Mouse (Mus musculus): ENCODE results near the gene Zfp324. TPM values are rescaled to one million over a fixed set of nuclear protein-coding genes. Genes with fewer than 3 reads are reported as not detected.

The Zfp324 gene
- polyA plus RNA-seq, 1 experiment, result 0.27 TPM

DNA sequence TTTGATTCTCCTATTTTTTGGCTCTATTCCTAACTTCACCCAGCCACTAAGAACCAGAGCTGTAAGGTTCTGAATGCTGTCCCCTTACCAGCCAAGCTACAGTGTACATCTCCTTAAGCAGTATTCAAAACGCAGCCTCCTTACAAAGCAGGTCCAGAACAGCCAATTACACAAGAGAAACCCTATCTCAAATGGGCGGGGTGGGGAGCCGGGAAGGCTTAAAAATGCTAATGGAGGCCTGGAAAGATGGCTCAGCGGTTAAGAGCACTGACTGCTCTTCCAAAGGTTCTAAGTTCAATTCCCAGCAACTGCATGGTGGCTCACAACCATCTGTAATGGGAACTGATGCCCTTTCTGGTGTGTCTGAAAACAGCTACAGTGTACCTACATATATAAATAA, 5.9 kb upstream of the Zfp324 start:
- Histone ChIP-seq H3K9me3 (ENCODE audit: control insufficient read depth, low read length) (no peaks in the 10 kb centered on the region), H3K36me3 (ENCODE audit: control insufficient read depth) (no peaks in the 10 kb centered on the region), H3K4me1 (ENCODE audit: control insufficient read depth) (peaks cover 36% of the 10 kb centered on the region), H3K4me3 (replicated peaks) (no peak overlapping the region), H3K27me3 (ENCODE audit: control insufficient read depth) (no peaks in the 10 kb centered on the region)
- TF ChIP-seq GATA1 (IDR thresholded peaks at IDR 0.05; ENCODE audit: low read length) (no peak), TAL1 (IDR thresholded peaks at IDR 0.05; ENCODE audit: low read length) (no peak)

GRCm38 (mm10) chr7:12961511-12962141, 4.0 kb upstream of the Zfp324 start:
- Histone ChIP-seq H3K9me3 (ENCODE audit: control insufficient read depth, low read length) (no peaks in the 10 kb centered on the region), H3K27me3 (ENCODE audit: control insufficient read depth) (no peaks in the 10 kb centered on the region), H3K36me3 (ENCODE audit: control insufficient read depth) (no peaks in the 10 kb centered on the region), H3K4me1 (ENCODE audit: control insufficient read depth) (peaks cover 55% of the 10 kb centered on the region), H3K4me3 (replicated peaks) (peak overlapping the region; percentile 75)
- TF ChIP-seq TAL1 (IDR thresholded peaks at IDR 0.05; ENCODE audit: low read length) (no peak), GATA1 (IDR thresholded peaks at IDR 0.05; ENCODE audit: low read length) (no peak)

DNA sequence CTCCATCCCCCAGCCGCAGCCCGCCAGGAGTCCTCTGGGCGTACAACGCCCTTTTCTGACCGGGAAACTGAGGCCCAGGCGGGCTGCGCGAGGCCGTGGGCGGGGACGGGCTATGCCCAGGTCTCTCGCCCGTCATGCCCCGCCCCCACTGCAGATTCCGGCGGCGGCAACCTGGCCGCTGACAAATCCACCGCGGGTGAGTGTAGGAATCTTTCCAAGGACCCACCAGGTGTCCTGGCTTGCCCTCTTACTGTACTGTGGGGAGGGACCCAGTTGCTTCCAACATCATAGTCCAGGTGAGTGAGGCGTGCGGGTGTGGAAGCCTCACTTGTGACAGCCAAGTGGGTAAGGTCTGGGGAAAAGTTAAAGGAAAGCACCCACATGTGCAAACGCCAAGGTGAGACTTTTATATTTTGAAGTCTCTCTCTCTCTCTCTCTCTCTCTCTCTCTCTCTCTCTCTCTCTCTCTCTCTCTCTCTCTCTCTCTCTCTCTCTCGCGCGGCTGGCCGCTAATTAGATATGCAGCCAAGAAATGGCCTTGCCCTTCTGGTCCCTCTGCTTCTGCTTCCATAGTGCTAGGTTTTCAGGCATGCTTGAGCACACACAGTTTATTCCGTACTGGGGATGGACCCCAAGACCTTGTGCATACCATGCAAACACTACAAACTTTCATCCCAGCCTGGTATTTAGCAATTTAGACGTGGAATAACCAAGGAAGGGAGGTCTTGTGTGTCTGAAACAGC, 637 bp downstream of the Zfp324 start:
- Histone ChIP-seq H3K4me3 (replicated peaks) (peak overlapping the region; percentile 77), H3K27me3 (ENCODE audit: control insufficient read depth) (no peaks in the 10 kb centered on the region), H3K36me3 (ENCODE audit: control insufficient read depth) (peaks cover 32% of the 10 kb centered on the region), H3K4me1 (ENCODE audit: control insufficient read depth) (peaks cover 67% of the 10 kb centered on the region), H3K9me3 (ENCODE audit: control insufficient read depth, low read length) (no peaks in the 10 kb centered on the region)
- TF ChIP-seq TAL1 (IDR thresholded peaks at IDR 0.05; ENCODE audit: low read length) (no peak), GATA1 (IDR thresholded peaks at IDR 0.05; ENCODE audit: low read length) (no peak)

DNA sequence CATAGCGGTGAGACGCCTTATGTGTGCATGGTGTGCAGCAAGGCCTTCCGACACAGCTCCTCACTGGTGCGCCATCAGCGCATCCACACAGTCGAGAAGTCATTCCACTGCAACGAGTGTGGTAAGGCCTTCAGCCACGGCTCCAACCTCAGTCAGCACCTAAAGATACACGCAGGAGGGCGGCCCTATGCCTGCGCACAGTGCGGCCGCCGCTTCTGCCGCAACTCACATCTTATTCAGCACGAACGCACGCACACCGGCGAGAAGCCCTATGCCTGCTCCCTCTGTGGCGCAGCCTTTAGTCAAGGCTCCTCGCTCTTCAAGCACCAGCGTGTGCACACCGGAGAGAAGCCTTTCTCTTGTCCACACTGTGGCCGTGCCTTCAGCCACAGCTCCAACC, 5.3 kb downstream of the Zfp324 start:
- H3K27me3 ChIP-seq (ENCODE audit: control insufficient read depth), result no peaks in the 10 kb centered on the region
- H3K4me3 ChIP-seq (replicated peaks), result no peak overlapping the region
- H3K36me3 ChIP-seq (ENCODE audit: control insufficient read depth), result peaks cover 50% of the 10 kb centered on the region
- H3K9me3 ChIP-seq (ENCODE audit: control insufficient read depth, low read length), result no peaks in the 10 kb centered on the region
- TF ChIP-seq TAL1 (IDR thresholded peaks at IDR 0.05; ENCODE audit: low read length), result no peak
- no peak for TF ChIP-seq GATA1 (IDR thresholded peaks at IDR 0.05; ENCODE audit: low read length)
- H3K4me1 ChIP-seq (ENCODE audit: control insufficient read depth), result peaks cover 40% of the 10 kb centered on the region

- TF ChIP-seq TAL1 (IDR thresholded peaks at IDR 0.05; ENCODE audit: low read length) (no peak), GATA1 (IDR thresholded peaks at IDR 0.05; ENCODE audit: low read length) (no peak)
- peaks cover 28% of the 10 kb centered on the region for H3K36me3 ChIP-seq (ENCODE audit: control insufficient read depth)
- H3K4me1 ChIP-seq (ENCODE audit: control insufficient read depth), result peaks cover 41% of the 10 kb centered on the region
- H3K9me3 ChIP-seq (ENCODE audit: control insufficient read depth, low read length), result no peaks in the 10 kb centered on the region
- H3K4me3 ChIP-seq (replicated peaks), result peak within 1 kb of the TSS; percentile 89
- no peaks in the 10 kb centered on the region for H3K27me3 ChIP-seq (ENCODE audit: control insufficient read depth)
Observed at GRCm38 (mm10) chr7:12977682-12978389, 12.2 kb downstream of the Zfp324 start, which contains the start of gene Zfp446. Gene Zfp446, plus strand, starts transcription at chr7:12977848.

DNA sequence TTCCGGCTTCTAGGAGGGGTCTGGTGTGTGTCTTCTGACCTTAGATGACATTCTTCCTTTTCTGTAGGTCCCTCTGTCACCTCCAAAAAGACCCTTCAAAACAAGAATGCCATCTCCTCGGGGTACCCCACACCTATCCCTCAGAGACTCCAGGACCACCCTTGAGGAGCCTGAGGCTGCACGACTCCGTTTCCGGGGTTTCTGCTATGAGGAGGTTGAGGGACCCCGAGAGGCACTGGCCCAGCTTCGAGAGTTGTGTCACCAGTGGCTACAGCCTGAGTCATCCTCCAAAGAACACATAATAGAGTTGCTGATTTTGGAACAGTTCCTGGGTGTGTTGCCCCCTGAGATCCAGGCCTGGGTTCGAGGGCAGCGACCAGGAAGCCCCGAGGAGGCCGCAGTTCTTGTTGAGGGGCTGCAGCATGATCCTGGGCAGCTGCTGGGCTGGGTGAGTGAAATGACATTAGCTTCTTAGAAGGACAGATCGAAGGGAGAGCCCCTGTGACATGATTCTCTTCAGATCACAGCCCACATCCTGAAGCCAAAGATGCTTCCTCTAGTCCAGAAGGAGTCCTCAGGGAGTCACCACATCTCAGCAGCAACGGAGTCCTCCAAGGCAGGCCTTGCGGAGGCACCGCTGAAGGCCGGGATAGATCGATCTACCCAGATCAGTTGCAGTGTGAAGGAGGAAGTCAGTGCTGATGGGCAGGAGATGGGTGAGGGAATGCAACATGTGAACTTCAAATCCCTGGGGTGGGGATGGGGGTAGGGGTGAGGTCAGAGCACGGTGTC, 13.5 kb downstream of the Zfp324 start:
- Histone ChIP-seq H3K36me3 (ENCODE audit: control insufficient read depth) (peaks cover 30% of the 10 kb centered on the region), H3K9me3 (ENCODE audit: control insufficient read depth, low read length) (no peaks in the 10 kb centered on the region), H3K4me1 (ENCODE audit: control insufficient read depth) (peaks cover 47% of the 10 kb centered on the region), H3K4me3 (replicated peaks) (peak overlapping the region; percentile 89), H3K27me3 (ENCODE audit: control insufficient read depth) (no peaks in the 10 kb centered on the region)
- no peak for TF ChIP-seq GATA1 (IDR thresholded peaks at IDR 0.05; ENCODE audit: low read length)
- TF ChIP-seq TAL1 (IDR thresholded peaks at IDR 0.05; ENCODE audit: low read length), result no peak

DNA sequence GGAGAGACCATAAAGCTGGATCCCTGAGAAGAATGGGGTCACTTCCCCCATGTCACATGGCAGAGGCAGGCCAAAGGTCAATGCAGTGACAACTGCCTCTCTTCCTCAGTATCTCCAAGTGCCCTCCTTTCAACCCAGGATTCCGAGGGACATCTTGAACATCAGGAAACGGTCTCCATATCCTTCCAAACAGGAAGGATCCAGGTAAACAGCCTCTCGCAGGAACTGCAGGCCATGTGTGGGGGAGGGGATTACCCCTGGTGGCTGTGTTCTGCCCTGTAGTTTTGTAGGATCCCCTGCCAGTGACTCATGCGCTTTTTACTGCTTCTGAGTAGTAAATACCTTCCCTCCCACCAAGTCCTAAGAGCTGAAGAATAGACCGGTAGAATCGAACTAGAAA, 14.1 kb downstream of the Zfp324 start:
- Histone ChIP-seq H3K4me3 (replicated peaks) (no peak overlapping the region), H3K27me3 (ENCODE audit: control insufficient read depth) (no peaks in the 10 kb centered on the region), H3K4me1 (ENCODE audit: control insufficient read depth) (peaks cover 53% of the 10 kb centered on the region), H3K9me3 (ENCODE audit: control insufficient read depth, low read length) (no peaks in the 10 kb centered on the region), H3K36me3 (ENCODE audit: control insufficient read depth) (peaks cover 31% of the 10 kb centered on the region)
- TF ChIP-seq TAL1 (IDR thresholded peaks at IDR 0.05; ENCODE audit: low read length), result no peak
- no peak for TF ChIP-seq GATA1 (IDR thresholded peaks at IDR 0.05; ENCODE audit: low read length)

DNA sequence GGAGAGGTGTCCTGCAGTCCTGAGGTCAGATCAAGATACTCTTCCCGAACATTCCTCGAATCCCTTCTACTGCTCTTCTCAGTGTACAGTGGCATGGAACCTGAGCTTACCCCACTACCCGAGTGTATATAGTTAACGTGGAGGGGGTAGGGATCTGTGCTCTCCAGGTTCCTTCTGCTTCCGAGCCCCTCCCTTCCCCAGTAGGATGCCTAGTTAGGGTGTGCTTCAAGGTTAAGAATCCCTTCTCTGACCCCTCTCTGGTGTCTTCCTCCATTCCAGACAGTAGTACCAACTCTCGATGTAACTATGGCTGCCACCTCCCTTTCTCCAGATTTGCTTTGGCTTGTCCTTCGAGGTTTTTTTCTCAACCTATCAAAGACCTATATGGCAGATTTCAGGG, 14.7 kb downstream of the Zfp324 start:
- H3K4me1 ChIP-seq (ENCODE audit: control insufficient read depth), result peaks cover 57% of the 10 kb centered on the region
- TF ChIP-seq TAL1 (IDR thresholded peaks at IDR 0.05; ENCODE audit: low read length), result no peak

More for the DNA sequence above, 14.7 kb downstream of the Zfp324 start:
- Histone ChIP-seq H3K9me3 (ENCODE audit: control insufficient read depth, low read length) (peaks cover 2% of the 10 kb centered on the region), H3K36me3 (ENCODE audit: control insufficient read depth) (peaks cover 36% of the 10 kb centered on the region), H3K27me3 (ENCODE audit: control insufficient read depth) (no peaks in the 10 kb centered on the region), H3K4me3 (replicated peaks) (no peak overlapping the region)

Data from erythroblast, embryonic 14.5 days (primary cell).